Mouse (Mus musculus) neural tube, embryonic 11.5 days (tissue): ENCODE measurements at regions not wholly inside any gene's neighbourhood (a gene's known extent, or its start where the extent isn't known, plus 50 kb on each side); places are given as distances from the start of the nearest gene placed in this dataset. TPM values are rescaled to one million over a fixed set of nuclear protein-coding genes. Genes with fewer than 3 reads are reported as not detected.
A peak's percentile ranks its signal among the peaks of the same experiment; 100 is the strongest.

Source experiments
- ATAC-seq: fragments of 200-750 bp; cut with Nextera tagmentation; 2 replicates; pipeline ENCODE4 v1.8.0; 2017; ENCODE audit warnings: moderate number of reproducible peaks, mild to moderate bottlenecking, moderate TSS enrichment, moderate library complexity; ENCODE audit not compliant: insufficient read depth, low FRiP score, low TSS enrichment
- DNase-seq: peaks from one replicate; pipeline ENCODE4 v3.0.0-alpha.2; 2015; ENCODE audit warnings: low spot score
- H3K27ac ChIP-seq: fragments of 300-500 bp; sonication (generic); 2 replicates; pipeline ENCODE4 v1.5.1; 2014; ENCODE audit warnings: low read depth, mild to moderate bottlenecking, low read length
- H3K27me3 ChIP-seq: fragments of 300-500 bp; sonication (generic); 2 replicates; pipeline ENCODE4 v1.6.1; 2014; ENCODE audit warnings: mild to moderate bottlenecking, low read length, mixed read lengths; ENCODE audit not compliant: control insufficient read depth, insufficient read depth
- H3K36me3 ChIP-seq: fragments of 300-500 bp; sonication (generic); 2 replicates; pipeline ENCODE4 v1.6.1; 2014; ENCODE audit warnings: mild to moderate bottlenecking, low read length, moderate library complexity, mixed read lengths; ENCODE audit not compliant: control insufficient read depth, insufficient read depth
- H3K4me1 ChIP-seq: fragments of 300-500 bp; sonication (generic); 2 replicates; pipeline ENCODE4 v1.6.1; 2014; ENCODE audit warnings: low read length, mixed read lengths; ENCODE audit not compliant: control insufficient read depth, insufficient read depth
- H3K4me2 ChIP-seq: fragments of 300-500 bp; sonication (generic); 2 replicates; pipeline ENCODE4 v1.6.1; 2014; ENCODE audit warnings: low read depth, mild to moderate bottlenecking, moderate library complexity
- H3K4me3 ChIP-seq: fragments of 300-500 bp; sonication (generic); 2 replicates; pipeline ENCODE4 v1.5.1; 2014; ENCODE audit warnings: low read depth, low read length
- H3K9ac ChIP-seq: fragments of 300-500 bp; sonication (generic); 2 replicates; pipeline ENCODE4 v1.6.1; 2014; ENCODE audit warnings: mild to moderate bottlenecking, low read length
- H3K9me3 ChIP-seq: fragments of 300-500 bp; sonication (generic); 2 replicates; pipeline ENCODE4 v1.6.1; 2016; ENCODE audit warnings: low read length; ENCODE audit not compliant: control insufficient read depth
- WGBS: fragments of 180-500 bp; shearing (Covaris S2); extraction: QIAGEN DNeasy Blood & Tissue Kit; methylation state at CpG from one replicate; pipeline ENCODE4 v1.1.7; 2014; 5-methylcytosine and 5-hydroxymethylcytosine counted together
- microRNA counts: library from miRNA; unstranded; fragments of <30 nt; microRNA quantifications from one replicate; lab custom pipeline; 2015
- microRNA-seq: library from miRNA; unstranded; fragments of <30 nt; microRNA quantifications from one replicate; pipeline ENCODE4, GENCODE M21; 2016

GRCm38 (mm10) chr9:89813616-89814318 is 75.5 kb upstream of the Ankrd34c start:
- ATAC-seq: no peak

GRCm38 (mm10) chr9:89807381-89807780 is 69.1 kb upstream of the Ankrd34c start:
- 65% methylated on average over 6 of the region's 6 CpGs for WGBS
- ATAC-seq: no peak
- no peak overlapping the region for H3K4me3 ChIP-seq
- H3K27me3 ChIP-seq: no peaks in the 10 kb centered on the region
- no peak overlapping the region for H3K27ac ChIP-seq
- no peaks in the 10 kb centered on the region for H3K9me3 ChIP-seq
- DNase-seq: no peak
- H3K36me3 ChIP-seq: no peaks in the 10 kb centered on the region
- no peaks in the 10 kb centered on the region for H3K4me1 ChIP-seq
- H3K9ac ChIP-seq: no peak overlapping the region
- no peak overlapping the region for H3K4me2 ChIP-seq

More at GRCm38 (mm10) chr9:89813616-89814318, 75.5 kb upstream of the Ankrd34c start:
- 56% methylated on average over 8 of the region's 8 CpGs for WGBS
- no peak for DNase-seq
- Histone ChIP-seq H3K27ac (no peak overlapping the region), H3K9ac (no peak overlapping the region), H3K9me3 (no peaks in the 10 kb centered on the region), H3K36me3 (no peaks in the 10 kb centered on the region), H3K4me3 (no peak overlapping the region), H3K4me2 (no peak overlapping the region), H3K27me3 (no peaks in the 10 kb centered on the region), H3K4me1 (no peaks in the 10 kb centered on the region)

GRCm38 (mm10) chr9:89802658-89803057 is 64.4 kb upstream of the Ankrd34c start:
- no peaks in the 10 kb centered on the region for H3K27me3 ChIP-seq
- H3K4me2 ChIP-seq: no peak overlapping the region
- ATAC-seq: no peak
- H3K4me1 ChIP-seq: no peaks in the 10 kb centered on the region
- no peaks in the 10 kb centered on the region for H3K36me3 ChIP-seq
- H3K9me3 ChIP-seq: no peaks in the 10 kb centered on the region
- H3K4me3 ChIP-seq: no peak overlapping the region
- H3K27ac ChIP-seq: no peak overlapping the region
- DNase-seq: no peak
- WGBS: 88% methylated on average over 10 of the region's 10 CpGs
- no peak overlapping the region for H3K9ac ChIP-seq

GRCm38 (mm10) chr9:89793018-89793417 is 54.7 kb upstream of the Ankrd34c start:
- ATAC-seq (peak; percentile 53; the same call in 1 of the 2 replicates), DNase-seq (peak; percentile 80)
- WGBS: 12% methylated on average over 6 of the region's 6 CpGs
- no peaks in the 10 kb centered on the region for H3K36me3 ChIP-seq
- H3K27me3 ChIP-seq: no peaks in the 10 kb centered on the region
- H3K9me3 ChIP-seq: no peaks in the 10 kb centered on the region
- no peak overlapping the region for H3K4me2 ChIP-seq
- H3K9ac ChIP-seq: no peak overlapping the region
- no peak overlapping the region for H3K27ac ChIP-seq
- H3K4me1 ChIP-seq: no peaks in the 10 kb centered on the region
- H3K4me3 ChIP-seq: no peak overlapping the region

- no peak for DNase-seq
- WGBS: 69% methylated on average over 5 of the region's 5 CpGs
These were observed 51.7 kb upstream of the Ankrd34c start for GRCm38 (mm10) chr9:89789926-89790325.

DNA sequence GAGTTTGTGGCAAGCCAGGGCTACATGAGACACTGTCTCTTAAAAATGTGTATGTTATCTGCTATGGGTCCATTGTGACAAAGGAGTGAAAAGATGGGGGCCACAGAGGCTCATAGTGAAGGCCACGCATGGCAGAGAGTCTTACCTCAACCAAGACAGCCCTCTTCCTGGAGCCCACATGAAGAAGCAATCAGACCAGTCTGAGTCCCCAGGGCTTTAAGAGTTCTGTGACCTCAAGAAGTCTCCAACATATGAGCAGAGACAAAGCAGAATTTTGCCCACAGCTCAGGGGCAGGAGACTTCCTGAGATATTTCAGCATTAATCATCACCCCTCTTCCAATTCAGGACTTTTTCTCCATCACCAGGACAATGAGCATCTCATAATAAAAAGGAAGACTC is 50.4 kb upstream of the Ankrd34c start:
- no peaks in the 10 kb centered on the region for H3K4me1 ChIP-seq
- ATAC-seq (no peak), DNase-seq (no peak)
- H3K27me3 ChIP-seq: no peaks in the 10 kb centered on the region
- H3K4me3 ChIP-seq: no peak overlapping the region
- no peak overlapping the region for H3K27ac ChIP-seq
- no peaks in the 10 kb centered on the region for H3K9me3 ChIP-seq
- no peak overlapping the region for H3K4me2 ChIP-seq
- WGBS: 96% methylated on average over 1 of the region's 1 CpGs
- H3K36me3 ChIP-seq: no peaks in the 10 kb centered on the region
- no peak overlapping the region for H3K9ac ChIP-seq

More at GRCm38 (mm10) chr9:89789926-89790325, 51.7 kb upstream of the Ankrd34c start:
- Histone ChIP-seq H3K4me3 (no peak overlapping the region), H3K9me3 (no peaks in the 10 kb centered on the region), H3K36me3 (no peaks in the 10 kb centered on the region), H3K9ac (no peak overlapping the region), H3K27me3 (no peaks in the 10 kb centered on the region), H3K27ac (no peak overlapping the region), H3K4me1 (no peaks in the 10 kb centered on the region), H3K4me2 (no peak overlapping the region)
- no peak for ATAC-seq

MicroRNA genes in the stretch of these regions (microRNA counts, 519-probe panel; counts per million panel counts)
- microRNA mmu-miR-184 (lab: Ali Mortazavi, UCI): 171 counts per million, percentile 57 among the panel's probes with 10 or more counts

Small RNA genes in the stretch of these regions (microRNA-seq; reads per million reads assigned to microRNA genes)
- gene Mir184: not detected
